Mouse (Mus musculus): ENCODE results near the gene Aif1l. TPM values are rescaled to one million over a fixed set of nuclear protein-coding genes. Genes with fewer than 3 reads are reported as not detected.

Aif1l gene
- 11.9 and 13.4 TPM in 2 replicates for polyA plus RNA-seq (2021; fragmentation: Nextera tagmentation)
- long read RNA-seq, experiment 1, transcript Aif1l-201 (6 exons, 3,117 nt): major isoform, 15 of 16 reads
- long read RNA-seq, experiment 1, partial matches to known transcripts: 0 of 16 reads
- long read RNA-seq, experiment 1, other reads (novel, unspliced or antisense): 1 of 16 reads
- long read RNA-seq, experiment 2, transcript Aif1l-201 (6 exons, 3,117 nt): major isoform, 34 of 38 reads
- long read RNA-seq, experiment 2, partial matches to known transcripts: 0 of 38 reads
- long read RNA-seq, experiment 2, other reads (novel, unspliced or antisense): 3 of 38 reads

DNA sequence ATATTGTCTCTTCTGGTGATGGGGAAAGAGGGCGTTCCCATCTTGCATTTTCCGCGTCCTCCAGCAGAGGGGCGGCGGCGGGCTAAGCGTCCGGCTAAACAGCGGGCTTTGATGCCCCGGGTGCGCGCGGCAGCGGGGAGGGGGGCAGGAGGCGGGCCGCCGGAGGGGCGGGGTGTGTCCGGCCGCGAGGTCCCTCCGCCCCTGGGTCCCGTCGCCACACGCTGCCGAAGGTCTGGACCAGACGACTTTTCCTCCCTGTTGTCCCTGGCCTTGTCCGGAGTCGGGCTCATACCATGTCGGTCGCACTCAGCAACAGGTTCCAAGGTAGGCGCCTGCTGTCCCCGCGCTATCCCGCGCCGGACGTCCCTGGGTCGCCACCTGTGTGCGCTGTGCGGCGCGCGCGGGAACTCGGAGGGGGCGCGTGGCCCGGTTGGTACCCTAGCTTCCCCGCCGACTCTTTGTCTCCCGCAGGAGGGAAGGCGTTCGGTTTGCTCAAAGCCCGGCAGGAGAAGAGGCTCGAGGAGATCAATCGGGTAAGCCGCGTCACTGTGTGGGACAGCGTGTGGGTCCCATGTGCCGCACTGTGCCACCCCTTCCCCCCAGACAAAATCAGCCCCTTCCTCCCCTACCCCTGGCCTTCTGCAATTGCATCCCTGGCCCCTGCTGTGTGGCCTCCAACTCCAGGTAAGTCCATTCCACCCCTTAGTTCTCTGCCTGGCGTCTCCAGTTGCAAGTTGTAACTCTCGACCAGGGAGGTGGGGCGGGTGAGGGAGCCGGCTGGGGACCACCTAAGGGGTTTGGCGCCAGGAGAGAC, at the start of gene Aif1l:
Gene Aif1l, plus strand, starts transcription at position 82 of the 814 bp plus-strand sequence.

DNA sequence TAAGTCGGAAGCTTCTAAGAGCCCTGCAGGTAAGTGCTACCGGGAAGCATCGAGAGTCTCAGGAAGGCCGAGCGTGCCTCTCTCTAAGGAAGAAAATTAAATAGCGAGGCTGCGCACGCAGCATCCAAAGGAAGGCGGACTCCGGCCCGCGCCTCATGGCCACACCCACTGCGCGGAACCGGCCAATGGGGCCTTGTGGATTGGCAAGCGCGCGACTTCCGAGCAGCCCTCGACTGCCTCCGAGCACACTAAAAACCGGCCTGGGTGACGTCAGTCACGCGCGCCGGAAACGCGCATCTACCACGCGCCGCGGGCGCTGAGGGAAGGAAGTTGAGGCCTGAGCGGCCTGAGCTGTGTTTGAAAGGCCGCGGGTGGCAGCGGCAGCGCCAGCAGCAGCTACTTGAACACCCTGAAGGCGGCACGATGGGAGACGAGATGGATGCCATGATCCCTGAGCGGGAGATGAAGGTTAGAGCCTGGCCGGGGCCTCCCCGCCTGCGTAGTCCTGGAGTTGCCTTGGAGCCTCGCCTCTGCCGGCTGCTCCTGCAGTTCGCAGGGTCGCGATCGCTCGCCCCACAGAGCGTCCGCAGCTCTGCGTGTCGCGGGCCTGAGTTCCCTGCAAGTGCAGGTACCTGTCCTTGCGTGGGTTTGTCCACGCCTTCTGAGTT, 24.3 kb downstream of the Aif1l start, which contains the start of gene Nup214:
Gene Nup214, plus strand, starts transcription at position 296 of the 668 bp plus-strand sequence.

Other genes starting within 250 kb of the Aif1l start
- not detected in 2 replicates for gene Qrfp, start 139.6 kb upstream of the Aif1l start, polyA plus RNA-seq (2021; fragmentation: Nextera tagmentation)
- 38.5 and 40.3 TPM in 2 replicates for gene Fibcd1, start 104.1 kb upstream of the Aif1l start, polyA plus RNA-seq (2021; fragmentation: Nextera tagmentation)
- gene Lamc3, start 62.8 kb upstream of the Aif1l start, polyA plus RNA-seq (2021; fragmentation: Nextera tagmentation): 0.39 and 0.44 TPM in 2 replicates
- 32.8 and 43.1 TPM in 2 replicates for gene Nup214, start 24.3 kb downstream of the Aif1l start, polyA plus RNA-seq (2021; fragmentation: Nextera tagmentation)
- gene Fam78a, start 134.7 kb downstream of the Aif1l start, polyA plus RNA-seq (2021; fragmentation: Nextera tagmentation): 0.53 and 0.94 TPM in 2 replicates
- 36.7 and 39.3 TPM in 2 replicates for gene Plpp7, start 145.4 kb downstream of the Aif1l start, polyA plus RNA-seq (2021; fragmentation: Nextera tagmentation)
- gene Prrc2b, start 200.9 kb downstream of the Aif1l start, polyA plus RNA-seq (2021; fragmentation: Nextera tagmentation): 42.2 and 47.4 TPM in 2 replicates

Measured in layer of hippocampus, adult 6 months (tissue).